Mouse (Mus musculus) E14TG2a.4 (cell line): ENCODE data around the gene Grm4.

Experiments
- CTCF ChIP-seq: conservative IDR thresholded peaks from 2 replicates; pipeline ENCODE4 v1.5.1; 2014; ENCODE audit warnings: low read length
- NANOG ChIP-seq: IDR thresholded peaks from 2 replicates; pipeline ENCODE4 v1.6.1; 2014; ENCODE audit warnings: borderline replicate concordance, low read length, mixed read lengths

GRCm38 (mm10) chr17:27547253-27547868 is 26.2 kb upstream of the Grm4 start:
- no peak for TF ChIP-seq CTCF
- TF ChIP-seq NANOG = no peak
